Mouse (Mus musculus): ENCODE results near the gene Npl.

- TF ChIP-seq CTCF (IDR thresholded peaks at IDR 0.05; ENCODE audit: low read depth, low read length) (no peak), EP300 (IDR thresholded peaks at IDR 0.05; ENCODE audit: insufficient read depth, low read depth, low read length) (no peak), POLR2A (IDR thresholded peaks at IDR 0.05; ENCODE audit: insufficient read depth, low read length) (no peak)
Observed at GRCm38 (mm10) chr1:153586826-153587225, 37.0 kb upstream of the Npl start.
